Mouse (Mus musculus) gastrocnemius, postnatal 36 days (tissue): ENCODE measurements around the gene Fam92b. TPM values are rescaled to one million over a fixed set of nuclear protein-coding genes. Genes with fewer than 3 reads are reported as not detected.

ENCODE experiments used
- DNase-seq, 2 experiments: peaks; one replicate each; pipeline ENCODE4 v3.0.0; 2022
- intact Hi-C: fragments of 180-260 bp; cut with DNase I; formaldehyde crosslinking; loops from one replicate; pipeline ENCODE4 v1.15.1; 2025
- total RNA-seq, 2 experiments: library from RNA; stranded (reverse); gene quantifications; 2 replicates each; pipeline ENCODE4 v1.2.3; 2021

Fam92b gene
- total RNA-seq, 2 experiments from 2014 or later: not detected

DNA sequence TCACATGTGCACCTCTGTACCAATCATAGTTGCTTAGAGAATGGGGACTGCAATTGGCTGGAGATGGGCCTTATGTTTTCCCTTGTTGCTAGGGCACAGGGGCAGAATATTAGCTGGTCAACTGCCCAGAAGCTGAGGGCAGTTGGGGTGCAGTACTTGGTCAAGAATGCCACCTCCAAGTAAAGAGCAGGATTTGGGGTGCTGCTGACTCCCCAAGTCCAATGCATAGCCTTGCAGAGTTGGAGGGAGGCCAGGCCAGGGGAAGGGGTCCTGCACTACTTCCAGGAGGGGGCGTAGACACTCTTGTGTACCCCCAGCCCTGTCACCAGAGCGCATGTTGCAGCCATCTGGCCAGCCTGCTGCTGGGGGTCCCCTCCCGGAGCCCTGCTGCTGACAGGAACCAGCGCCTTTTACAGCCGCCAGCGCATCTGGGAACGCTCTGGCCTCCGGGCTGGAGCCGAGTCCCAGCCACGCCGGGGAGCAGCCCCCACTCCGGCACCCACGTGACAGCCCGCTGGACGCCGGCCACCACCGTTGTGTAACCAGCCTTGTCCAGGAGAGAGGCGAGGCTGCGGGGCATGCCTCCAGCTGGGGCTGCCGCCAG lies 13.6 kb upstream of the Fam92b start:
- peak; percentile 96 to 99 for DNase-seq
- intact Hi-C loops: no loop called here

DNA sequence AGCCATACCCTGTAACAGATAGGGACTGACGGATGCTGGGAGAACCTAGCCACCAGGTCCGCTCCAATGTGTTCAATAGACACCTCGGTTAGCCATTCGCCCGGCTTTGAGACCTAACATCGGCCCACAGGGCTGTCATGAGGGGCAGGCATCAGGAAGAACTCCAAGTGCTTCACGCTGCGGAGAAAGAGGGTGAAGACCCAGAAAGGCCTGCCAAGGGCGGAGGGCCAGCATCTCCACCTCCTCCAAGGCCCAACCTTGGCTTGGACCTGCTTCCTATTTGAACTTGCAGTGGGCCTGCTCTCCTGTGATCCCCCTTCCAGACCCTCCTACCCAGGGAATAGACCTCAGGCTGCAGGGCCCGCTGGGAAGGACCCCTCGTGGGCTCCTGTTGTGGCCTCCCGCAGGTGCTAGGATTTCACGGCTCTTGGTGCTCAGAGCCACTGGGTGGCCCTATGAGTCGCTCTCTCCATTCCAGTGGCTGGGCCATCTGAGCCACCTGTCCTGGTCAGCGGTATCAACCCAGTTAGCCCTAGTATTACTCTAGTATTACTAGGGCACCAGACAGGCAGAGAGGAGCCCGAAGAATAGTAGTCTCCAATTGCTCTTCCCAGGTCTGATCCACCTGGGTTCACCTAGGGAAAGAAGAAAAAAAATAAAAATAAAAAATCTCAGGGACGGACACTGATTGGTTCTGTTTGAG lies 13.0 kb upstream of the Fam92b start:
- intact Hi-C loops: no loop called here
- no peak for DNase-seq

DNA sequence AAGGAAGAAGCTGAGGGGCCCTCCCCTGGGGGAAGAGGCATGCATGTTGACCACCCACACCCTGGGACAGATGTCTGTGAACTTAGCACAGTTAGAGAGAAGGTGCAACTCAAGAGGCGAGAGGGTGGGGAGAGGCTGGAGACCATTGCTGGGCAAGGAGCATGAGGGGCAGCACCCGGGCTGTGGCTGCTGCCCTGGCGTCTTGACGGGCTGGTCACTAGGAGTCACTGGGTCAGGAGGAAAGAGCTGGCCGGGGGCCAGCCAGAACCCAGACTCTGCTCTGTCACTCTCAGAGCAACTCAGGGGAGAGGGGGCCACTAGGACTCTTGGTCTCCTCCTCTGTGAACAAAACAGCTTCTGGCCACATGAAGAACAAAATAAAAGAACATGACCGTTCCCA lies 12.2 kb upstream of the Fam92b start:
- no peak for DNase-seq
- intact Hi-C loops: no loop called here

DNA sequence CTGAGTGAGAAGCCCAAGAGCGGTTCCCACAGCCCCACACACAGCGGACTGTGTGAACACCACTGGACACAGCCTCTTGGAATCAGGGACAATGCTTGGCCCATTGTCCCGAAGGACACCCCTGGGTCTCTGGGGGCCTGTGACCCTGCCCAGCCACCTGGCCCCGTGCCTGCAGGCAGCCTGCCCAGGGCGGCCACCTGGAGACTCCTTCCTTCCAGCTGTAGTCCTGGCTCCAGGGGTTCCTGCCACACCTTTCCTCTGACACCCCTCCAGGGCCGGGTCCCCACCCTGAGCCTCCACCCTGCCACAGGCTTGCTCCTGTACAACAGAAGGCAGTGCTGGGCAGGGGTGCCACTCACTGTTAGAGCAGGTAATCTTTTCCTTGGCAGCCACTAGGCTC lies 11.2 kb upstream of the Fam92b start:
- peak; percentile 65 to 69 for DNase-seq
- intact Hi-C loops: no loop called here

DNA sequence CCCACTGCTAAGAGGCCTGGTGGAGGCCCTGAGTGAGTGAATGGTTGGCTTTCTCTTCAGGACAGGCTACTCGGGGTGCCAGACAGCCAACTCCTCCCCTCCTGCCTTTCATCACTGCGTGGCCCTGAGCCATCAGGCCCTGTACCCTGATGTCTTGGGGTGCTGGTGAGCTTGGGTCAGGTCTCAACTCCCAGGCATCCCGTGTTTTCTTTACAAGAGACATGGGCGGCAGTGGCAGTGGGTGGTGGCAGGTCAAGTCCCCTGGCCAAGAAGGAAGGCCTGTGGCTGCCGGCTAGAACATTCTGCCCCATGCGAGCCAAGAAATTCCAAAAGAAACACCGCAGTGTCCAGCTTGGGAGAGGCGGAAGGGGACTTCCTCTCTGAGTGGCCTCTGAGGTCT lies 9.2 kb upstream of the Fam92b start:
- intact Hi-C loops: no loop called here
- DNase-seq: peak; percentile 62 to 63

DNA sequence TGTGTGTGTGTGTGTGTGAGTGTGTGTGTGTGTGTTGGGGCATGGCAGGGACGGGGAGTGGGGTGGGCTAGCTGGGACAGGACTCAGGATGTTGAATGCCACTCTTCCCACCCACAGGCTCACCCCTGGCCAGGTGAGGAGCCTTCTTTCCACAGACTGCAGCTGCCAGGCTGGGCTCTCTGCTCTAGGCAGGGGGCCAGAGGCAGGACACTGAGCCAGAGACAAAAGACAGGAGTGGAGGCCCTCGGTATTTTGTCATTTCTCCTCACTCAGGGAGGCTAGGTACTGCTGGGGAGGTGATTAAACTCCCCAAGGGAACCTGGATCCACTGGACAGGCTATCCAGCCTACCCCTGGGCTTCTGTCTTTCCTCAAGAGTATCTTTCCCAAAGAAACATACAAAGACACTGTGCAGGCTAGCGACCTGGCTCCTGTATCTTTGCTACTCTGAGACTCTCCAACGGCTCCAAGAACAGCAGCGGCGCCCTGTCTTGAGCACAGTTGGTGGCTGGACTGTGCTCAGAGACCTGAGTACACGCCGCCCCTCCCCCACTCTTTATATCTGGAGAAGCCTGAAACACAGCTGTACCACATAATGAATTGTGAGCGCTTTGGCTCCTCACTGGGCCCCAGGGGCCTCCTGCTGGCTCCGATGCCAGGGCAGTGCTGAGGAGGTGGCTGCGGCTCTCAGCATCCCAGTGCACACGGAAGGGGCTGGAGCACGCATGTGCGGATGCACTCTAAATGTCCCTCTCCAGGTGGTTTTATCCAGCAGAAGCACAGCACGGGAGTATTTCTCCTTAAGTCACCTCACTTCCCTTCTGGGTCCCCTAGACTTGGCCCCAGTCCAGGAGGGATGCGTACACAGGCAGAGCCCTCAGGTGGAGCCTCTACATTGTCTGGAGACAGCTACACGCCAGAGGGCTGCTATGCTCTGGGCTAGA lies 7.9 kb upstream of the Fam92b start:
- intact Hi-C loops: no loop called here
- peak in 1 of 2 experiments; percentile 58 for DNase-seq

DNA sequence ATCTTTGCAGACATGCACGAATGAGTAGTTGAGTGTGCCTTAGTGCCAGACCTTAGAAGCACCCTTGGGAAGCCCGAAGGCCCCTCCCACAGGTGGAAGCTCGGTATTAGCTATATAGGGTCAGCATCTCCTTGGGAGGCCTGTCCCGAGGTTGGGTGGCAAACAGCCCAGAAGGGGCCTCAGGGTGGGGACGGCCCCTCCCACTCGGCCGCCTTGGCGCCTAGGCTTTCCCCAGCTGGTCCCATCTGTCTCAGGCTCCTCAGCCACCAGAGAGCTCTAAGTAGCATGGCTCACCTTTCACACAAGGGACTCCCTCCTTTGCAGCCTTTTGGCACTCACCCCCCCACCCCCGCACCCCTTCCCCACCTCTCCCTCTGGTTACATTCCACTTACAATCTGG lies 7.1 kb upstream of the Fam92b start:
- DNase-seq: peak in 1 of 2 experiments; percentile 46
- intact Hi-C loops: no loop called here

DNA sequence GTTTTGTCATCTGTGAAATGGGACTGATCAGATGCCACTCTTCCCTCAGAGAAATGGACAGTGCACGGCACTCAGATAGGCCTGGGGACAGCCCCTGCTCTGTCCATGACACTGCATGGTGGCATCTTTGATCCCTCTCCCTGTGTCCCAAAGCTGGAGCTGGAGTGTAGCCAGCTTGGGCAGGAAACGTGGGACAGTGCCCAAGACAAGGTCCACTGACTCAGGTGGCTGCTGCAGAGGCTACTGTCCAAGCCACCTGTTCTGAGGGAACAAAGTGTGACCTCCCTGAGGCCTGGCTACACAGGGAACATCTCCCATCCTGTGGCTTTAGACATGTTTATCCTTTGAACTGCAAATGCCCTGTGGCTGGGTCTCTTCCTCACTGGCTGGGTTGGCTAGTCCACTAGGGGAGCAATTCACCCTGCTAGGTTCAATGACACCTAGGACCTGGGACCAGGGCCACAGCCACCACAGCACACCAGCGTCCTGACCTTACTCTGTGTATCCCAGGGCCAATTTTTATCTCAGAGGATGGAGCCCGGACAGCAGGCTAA lies 4.7 kb upstream of the Fam92b start:
- intact Hi-C loops: no loop called here
- DNase-seq: no peak

DNA sequence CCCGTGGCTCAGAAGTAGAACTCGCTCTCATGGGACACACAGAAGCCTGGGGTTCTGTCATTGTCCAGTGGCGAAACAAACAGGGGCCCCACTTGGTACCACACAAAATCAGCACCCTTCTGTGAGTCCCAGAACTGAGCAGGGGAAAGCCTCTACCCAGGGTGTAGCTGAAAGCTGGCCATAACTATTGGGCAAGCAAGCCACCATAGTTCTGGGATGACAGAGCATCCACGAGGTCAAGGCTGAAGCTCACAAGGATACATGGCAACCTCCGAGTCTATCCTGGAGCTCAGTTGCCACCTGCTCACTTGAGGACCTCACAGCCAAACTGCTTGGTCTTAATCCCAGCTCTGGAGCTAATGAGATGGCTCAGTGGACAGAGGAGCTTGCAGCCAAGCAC lies 4.0 kb upstream of the Fam92b start:
- intact Hi-C loops: no loop called here
- DNase-seq: no peak

DNA sequence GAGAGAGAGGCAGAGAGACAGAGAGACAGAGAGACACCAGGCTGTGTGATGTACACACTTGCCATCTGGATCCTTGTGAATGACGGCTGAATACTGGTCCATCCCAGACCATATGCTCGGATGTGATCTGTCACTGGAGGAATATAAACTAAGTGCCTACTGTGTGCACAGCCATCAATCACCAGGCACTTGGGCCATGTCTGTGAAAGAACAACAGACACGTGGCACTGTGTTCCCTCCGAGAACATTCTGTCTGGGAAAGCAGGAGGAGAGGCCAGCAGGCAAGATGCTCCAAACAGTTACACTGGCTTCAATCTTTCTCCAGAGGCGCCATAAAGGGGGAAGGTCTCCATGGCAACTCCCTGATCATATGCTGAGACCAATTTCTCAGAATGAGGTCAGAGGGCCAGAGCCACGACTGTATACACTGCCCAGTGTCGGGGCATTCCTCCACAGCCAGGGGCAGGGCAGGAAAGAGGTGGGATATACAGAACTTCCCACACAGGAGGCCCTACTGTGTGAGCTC lies 3.2 kb upstream of the Fam92b start:
- intact Hi-C loops: no loop called here
- DNase-seq: no peak

DNA sequence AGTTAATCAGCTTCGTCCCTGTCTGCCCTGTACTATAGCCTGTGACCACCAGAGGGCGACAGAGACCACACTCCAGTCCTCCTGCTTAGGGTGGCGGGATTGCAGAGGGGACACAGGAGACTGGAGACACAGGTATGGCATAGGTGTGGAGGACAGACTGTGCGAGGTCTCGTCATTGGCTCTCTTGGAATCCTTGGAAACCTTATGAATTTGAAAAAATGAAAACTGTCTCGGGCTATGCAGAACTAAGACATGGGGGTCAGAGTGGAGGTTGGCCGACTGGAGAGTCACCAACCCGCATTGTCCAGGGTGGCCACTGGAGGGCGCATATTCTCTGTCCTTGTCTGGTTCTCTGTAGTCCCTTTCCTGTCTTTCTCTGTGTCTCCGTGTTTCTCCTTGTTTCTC lies 1.8 kb upstream of the Fam92b start:
- intact Hi-C loops: loop anchor here (2.0 to 10.0 kb wide), 4 partner anchors 33 to 426 kb away; no protein-coding TSS in a partner anchor
- DNase-seq: peak; percentile 87 to 91

DNA sequence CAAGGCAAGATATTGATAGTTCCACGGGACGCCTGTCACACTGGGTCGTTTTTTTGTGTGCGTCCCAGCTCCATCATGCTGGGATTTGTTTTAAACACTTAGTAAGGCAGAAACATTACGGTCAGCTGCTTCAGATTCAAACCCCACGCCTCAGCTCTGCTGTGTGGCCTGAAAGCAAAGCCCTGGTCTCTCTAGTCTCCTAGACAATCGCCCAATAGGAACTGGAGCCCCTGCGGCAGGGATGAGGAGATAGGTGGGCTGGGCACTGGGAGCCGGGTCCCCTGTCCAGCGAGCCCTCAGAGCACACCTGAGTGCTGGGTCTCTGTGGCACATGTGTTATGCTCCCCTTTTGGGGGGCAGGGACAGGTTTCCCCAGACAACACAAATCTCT lies 853 bp upstream of the Fam92b start:
- intact Hi-C loops: loop anchor here (2.0 to 10.0 kb wide), 4 partner anchors 34 to 427 kb away; no protein-coding TSS in a partner anchor
- no peak for DNase-seq

DNA sequence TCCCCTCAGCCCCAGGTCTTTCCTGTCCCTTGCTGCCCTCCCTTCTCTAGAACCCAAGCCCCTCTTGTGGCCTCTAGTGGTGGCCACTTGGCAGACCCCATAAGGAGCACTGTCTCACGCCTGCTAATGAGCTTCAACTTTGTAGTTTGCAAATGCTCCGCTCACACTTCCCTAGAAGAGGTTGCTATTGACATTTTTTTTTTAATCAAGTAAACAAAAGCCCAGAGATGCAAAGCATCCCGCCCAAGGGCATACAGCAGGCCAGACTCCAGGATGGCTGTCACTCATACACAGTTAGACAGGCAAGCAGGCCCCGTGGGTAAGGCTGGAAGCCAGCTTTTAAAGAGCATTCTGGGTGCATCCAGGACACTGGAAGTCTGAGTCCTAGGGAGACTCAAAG lies 661 bp downstream of the Fam92b start:
- intact Hi-C loops: loop anchor here (5.0 to 10.0 kb wide), 3 partner anchors 36 to 428 kb away; no protein-coding TSS in a partner anchor
- no peak for DNase-seq

DNA sequence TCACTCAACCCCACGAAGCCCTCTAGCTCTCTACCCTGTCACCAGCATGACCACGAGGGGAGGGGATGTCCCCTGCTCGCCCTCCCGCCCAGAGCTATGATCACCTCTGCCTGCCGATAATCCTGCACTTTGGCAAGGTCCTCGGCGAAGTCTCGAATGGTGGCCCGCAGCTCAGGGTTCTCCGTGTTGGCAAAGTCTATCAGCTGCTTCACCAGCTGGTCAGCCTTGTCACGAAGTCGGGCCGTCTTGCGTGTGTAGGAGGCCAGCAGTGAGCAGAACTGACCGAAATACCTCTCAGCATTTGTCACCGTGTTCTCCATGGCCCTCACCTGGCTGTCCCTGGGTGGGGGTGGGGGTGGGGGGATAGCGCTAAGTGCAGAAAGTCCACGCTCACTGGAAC lies 2.7 kb downstream of the Fam92b start:
- intact Hi-C loops: loop anchor here (5.0 to 10.0 kb wide), 3 partner anchors 38 to 430 kb away; no protein-coding TSS in a partner anchor
- no peak for DNase-seq

DNA sequence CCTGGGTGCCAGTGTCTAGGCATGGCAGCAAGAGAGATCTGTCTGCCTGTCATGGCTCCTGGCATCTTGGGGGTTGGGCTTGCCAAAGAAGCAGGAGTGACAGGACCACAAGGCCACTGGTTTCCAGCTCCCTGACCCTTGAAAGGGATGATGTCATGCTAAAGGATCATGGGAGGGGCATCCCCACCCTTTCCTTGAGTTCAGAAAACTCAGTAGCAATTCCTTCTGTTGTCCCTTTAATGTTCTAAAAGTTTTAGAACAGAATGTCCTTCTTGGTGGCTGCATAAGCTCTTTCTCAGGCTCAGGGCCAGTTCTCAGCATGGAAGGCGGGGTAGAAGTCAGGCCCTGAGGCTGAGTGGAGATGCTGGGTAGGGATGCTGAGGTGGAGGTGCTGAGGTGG lies 4.1 kb downstream of the Fam92b start:
- DNase-seq: no peak
- intact Hi-C loops: loop anchor here (10.0 kb wide), 1 partner anchor 432 kb away; no protein-coding TSS in a partner anchor

DNA sequence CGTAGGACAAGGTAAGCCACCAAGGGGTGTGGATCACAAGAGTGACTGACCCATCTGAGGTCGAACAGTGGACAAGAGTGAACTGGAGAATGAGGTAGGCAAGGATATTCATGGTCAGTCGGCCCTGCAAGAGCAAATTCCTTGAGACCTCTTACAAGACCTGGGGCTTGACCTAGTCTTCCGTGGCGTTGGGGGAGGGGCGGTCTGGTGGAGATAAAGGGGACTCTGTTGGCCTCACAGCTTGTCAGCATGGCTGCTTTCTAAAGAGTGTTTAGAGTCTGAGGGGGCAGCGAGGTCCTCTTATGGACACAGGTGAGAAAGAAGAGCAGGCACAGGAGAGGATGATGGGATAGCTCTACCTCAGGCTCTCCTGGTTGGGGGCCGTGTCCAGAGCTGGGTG lies 8.1 kb downstream of the Fam92b start:
- DNase-seq: no peak
- intact Hi-C loops: no loop called here

DNA sequence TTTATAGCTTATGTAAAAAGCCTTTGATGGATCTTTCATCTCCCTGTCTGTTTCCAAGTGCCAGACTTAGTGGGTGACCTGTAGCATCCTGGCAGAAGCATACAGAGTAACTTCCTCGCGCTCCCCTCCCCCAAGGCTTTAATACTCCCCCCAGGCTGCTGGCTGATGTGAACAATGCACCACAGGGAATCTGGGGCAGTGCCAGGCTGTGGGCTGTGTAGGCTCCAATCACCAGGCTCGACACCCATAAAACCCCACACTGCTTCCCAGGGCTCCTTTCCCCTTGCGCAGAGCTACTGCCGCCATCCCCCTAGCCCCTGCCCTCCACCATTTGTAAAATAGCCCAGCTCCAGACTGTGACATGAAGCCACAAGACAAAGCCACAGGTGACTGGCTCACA lies 9.4 kb downstream of the Fam92b start:
- intact Hi-C loops: no loop called here
- no peak for DNase-seq

DNA sequence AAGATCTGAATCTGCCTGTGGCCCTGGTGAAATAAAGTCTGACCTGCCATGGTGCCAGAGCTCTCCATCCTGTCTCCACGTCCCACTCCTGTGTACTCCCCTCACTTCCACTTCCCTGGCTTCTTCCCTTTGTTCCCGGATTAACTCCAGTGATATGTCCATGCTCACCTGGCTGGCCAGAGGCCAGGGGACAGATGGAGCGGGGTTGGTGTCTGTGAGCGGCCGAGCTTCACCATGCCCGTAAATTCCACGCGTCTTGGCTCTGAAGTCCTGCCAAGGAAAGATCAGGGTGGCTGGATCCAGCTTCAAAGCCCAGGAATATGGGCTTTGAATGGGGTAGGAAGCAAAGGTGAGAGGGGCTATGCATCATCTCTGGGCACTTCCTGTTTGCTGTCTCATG lies 10.1 kb downstream of the Fam92b start:
- intact Hi-C loops: no loop called here
- no peak for DNase-seq

DNA sequence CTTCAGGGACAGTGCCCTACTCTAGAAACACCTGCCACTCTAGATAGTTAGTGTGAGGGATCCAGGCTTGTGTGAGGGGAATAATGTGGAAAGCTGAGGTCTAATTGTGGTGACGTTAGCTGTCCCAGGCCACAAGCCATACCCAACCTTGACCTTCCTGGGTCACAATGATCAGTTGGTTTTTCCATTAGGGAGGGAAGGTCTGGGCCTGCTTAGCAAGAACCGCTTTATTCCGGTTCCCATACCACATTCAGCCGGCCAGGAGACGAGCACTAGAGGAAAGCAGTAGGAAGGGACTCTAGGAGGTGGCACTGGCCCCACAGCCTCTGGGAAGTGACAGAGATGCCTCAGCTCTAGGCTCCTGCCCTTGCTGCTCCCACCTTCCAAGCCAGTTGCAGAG lies 13.2 kb downstream of the Fam92b start:
- intact Hi-C loops: no loop called here
- no peak for DNase-seq

DNA sequence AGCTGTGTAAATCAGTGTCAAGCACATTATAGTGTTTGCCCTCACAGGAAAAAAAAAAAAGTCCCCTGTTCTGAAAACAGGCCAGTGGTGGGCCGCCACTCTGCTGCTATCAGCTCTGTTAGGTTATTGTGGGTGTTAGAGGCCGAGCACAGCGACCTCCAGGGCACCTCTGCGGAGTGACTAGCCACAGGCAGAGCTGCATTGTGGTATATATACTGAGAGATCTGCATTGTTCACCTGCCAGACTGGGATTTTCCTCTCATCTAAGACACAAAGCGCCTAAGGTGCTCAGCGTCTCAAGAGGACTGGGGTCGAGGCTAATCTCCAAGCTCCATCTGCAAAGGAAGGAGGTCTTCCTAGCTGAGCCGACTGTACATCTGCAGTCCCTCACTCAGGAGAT lies 13.9 kb downstream of the Fam92b start:
- DNase-seq: no peak
- intact Hi-C loops: no loop called here

DNA sequence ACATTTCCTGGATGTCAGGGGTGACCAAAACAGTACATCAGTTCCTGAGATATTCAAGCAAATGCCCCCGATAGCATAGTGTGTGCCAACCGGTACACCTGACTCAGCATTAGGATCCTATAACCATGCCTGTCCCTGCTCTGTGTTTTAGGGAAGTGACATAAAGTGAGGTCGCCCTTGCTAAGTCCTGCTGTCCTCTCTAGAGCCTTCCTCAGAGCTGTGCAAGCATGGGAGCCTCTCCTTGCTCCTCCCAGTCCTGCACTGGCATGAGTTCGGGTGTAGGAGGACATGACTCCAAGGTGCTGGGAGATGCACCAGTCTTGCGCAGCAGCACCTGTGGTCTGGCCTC lies 14.9 kb downstream of the Fam92b start:
- intact Hi-C loops: no loop called here
- DNase-seq: no peak
